Mouse (Mus musculus): Measurements from ENCODE around the gene Thsd7a. TPM values are rescaled to one million over a fixed set of nuclear protein-coding genes. Genes with fewer than 3 reads are reported as not detected.

Gene Thsd7a
- polyA plus RNA-seq, 1 experiment from 2014 or later: 5.2 TPM

GRCm38 (mm10) chr6:12350753-12351152, 398.5 kb downstream of the Thsd7a start:
- H3K36me3 ChIP-seq: no peaks in the 10 kb centered on the region
- no peak for ATAC-seq (ENCODE audit: insufficient number of reproducible peaks, low FRiP score, low TSS enrichment, low read depth)
- no peak overlapping the region for H3K27ac ChIP-seq
- H3K9ac ChIP-seq: no peak overlapping the region
- no peaks in the 10 kb centered on the region for H3K4me1 ChIP-seq
- 42% methylated on average over 5 of the region's 5 CpGs for WGBS
- H3K4me3 ChIP-seq: no peak overlapping the region
- no peaks in the 10 kb centered on the region for H3K9me3 ChIP-seq
- no peaks in the 10 kb centered on the region for H3K27me3 ChIP-seq
- no peak overlapping the region for H3K4me2 ChIP-seq

- WGBS: 71% methylated on average over 3 of the region's 3 CpGs
- H3K4me1 ChIP-seq: no peaks in the 10 kb centered on the region
- no peak overlapping the region for H3K4me3 ChIP-seq
- no peaks in the 10 kb centered on the region for H3K27me3 ChIP-seq
- no peaks in the 10 kb centered on the region for H3K9me3 ChIP-seq
- ATAC-seq (ENCODE audit: insufficient number of reproducible peaks, low FRiP score, low TSS enrichment, low read depth): no peak
- H3K4me2 ChIP-seq: no peak overlapping the region
- no peak overlapping the region for H3K27ac ChIP-seq
- no peaks in the 10 kb centered on the region for H3K36me3 ChIP-seq
- no peak overlapping the region for H3K9ac ChIP-seq
Measured at GRCm38 (mm10) chr6:12349105-12349759, 400.0 kb downstream of the Thsd7a start.

GRCm38 (mm10) chr6:12348667-12349066, 400.5 kb downstream of the Thsd7a start:
- Histone ChIP-seq H3K36me3 (no peaks in the 10 kb centered on the region), H3K9me3 (no peaks in the 10 kb centered on the region), H3K4me1 (no peaks in the 10 kb centered on the region), H3K27me3 (no peaks in the 10 kb centered on the region), H3K27ac (no peak overlapping the region), H3K9ac (no peak overlapping the region), H3K4me3 (no peak overlapping the region), H3K4me2 (no peak overlapping the region)
- ATAC-seq (ENCODE audit: insufficient number of reproducible peaks, low FRiP score, low TSS enrichment, low read depth): no peak

- Histone ChIP-seq H3K9ac (no peak overlapping the region), H3K36me3 (no peaks in the 10 kb centered on the region), H3K4me1 (no peaks in the 10 kb centered on the region), H3K4me2 (no peak overlapping the region), H3K27me3 (no peaks in the 10 kb centered on the region), H3K27ac (no peak overlapping the region), H3K9me3 (no peaks in the 10 kb centered on the region), H3K4me3 (no peak overlapping the region)
- no peak for ATAC-seq (ENCODE audit: insufficient number of reproducible peaks, low FRiP score, low TSS enrichment, low read depth)
- WGBS: 68% methylated on average over 14 of the region's 14 CpGs
Measured at GRCm38 (mm10) chr6:12336590-12337584, 412.3 kb downstream of the Thsd7a start.

- Histone ChIP-seq H3K4me1 (no peaks in the 10 kb centered on the region), H3K4me2 (no peak overlapping the region), H3K9ac (no peak overlapping the region), H3K27ac (no peak overlapping the region), H3K9me3 (no peaks in the 10 kb centered on the region), H3K36me3 (no peaks in the 10 kb centered on the region), H3K27me3 (no peaks in the 10 kb centered on the region), H3K4me3 (no peak overlapping the region)
- no peak for ATAC-seq (ENCODE audit: insufficient number of reproducible peaks, low FRiP score, low TSS enrichment, low read depth)
- 43% methylated on average over 7 of the region's 7 CpGs for WGBS
Measured at GRCm38 (mm10) chr6:12315070-12315909, 433.9 kb downstream of the Thsd7a start.

- no peaks in the 10 kb centered on the region for H3K9me3 ChIP-seq
- WGBS: 81% methylated on average over 2 of the region's 2 CpGs
- H3K9ac ChIP-seq: no peak overlapping the region
- H3K27ac ChIP-seq: no peak overlapping the region
- H3K36me3 ChIP-seq: no peaks in the 10 kb centered on the region
- H3K4me3 ChIP-seq: no peak overlapping the region
- ATAC-seq (ENCODE audit: insufficient number of reproducible peaks, low FRiP score, low TSS enrichment, low read depth): no peak
- H3K4me1 ChIP-seq: no peaks in the 10 kb centered on the region
- H3K27me3 ChIP-seq: no peaks in the 10 kb centered on the region
- no peak overlapping the region for H3K4me2 ChIP-seq
Measured at GRCm38 (mm10) chr6:12307502-12307901, 441.7 kb downstream of the Thsd7a start.

GRCm38 (mm10) chr6:12262641-12263400, 486.4 kb downstream of the Thsd7a start:
- no peak overlapping the region for H3K9ac ChIP-seq
- no peak for ATAC-seq (ENCODE audit: insufficient number of reproducible peaks, low FRiP score, low TSS enrichment, low read depth)
- H3K4me3 ChIP-seq: no peak overlapping the region
- WGBS: 80% methylated on average over 15 of the region's 15 CpGs
- H3K4me1 ChIP-seq: no peaks in the 10 kb centered on the region
- 0 out of 2 replicates have a peak, but pooled peaks cover 4% of the 10 kb centered on the region for H3K27me3 ChIP-seq
- H3K9me3 ChIP-seq: no peaks in the 10 kb centered on the region
- H3K27ac ChIP-seq: no peak overlapping the region
- H3K4me2 ChIP-seq: no peak overlapping the region
- H3K36me3 ChIP-seq: no peaks in the 10 kb centered on the region
